Mouse (Mus musculus): ENCODE measurements at regions not wholly inside any gene's neighbourhood (a gene's known extent, or its start where the extent isn't known, plus 50 kb on each side); places are given as distances from the start of the nearest gene placed in this dataset.

GRCm38 (mm10) chr13:52233971-52234370, 297.1 kb downstream of the Diras2 start:
- TF ChIP-seq CTCF (IDR thresholded peaks at IDR 0.05 in 2 of 3, conservative IDR thresholded peaks at IDR 0.05 in 1 of 3; ENCODE audit: control insufficient read depth in 1 of 3, insufficient read depth in 1 of 3, low read depth in 2 of 3, low read length in 3 of 3, poor library complexity in 1 of 3, severe bottlenecking in 1 of 3): no peak
- TF ChIP-seq NELFE (IDR thresholded peaks at IDR 0.05; ENCODE audit: low read depth, low read length): no peak
- no peak for TF ChIP-seq MAFK (IDR thresholded peaks at IDR 0.05; ENCODE audit: borderline replicate concordance, low read depth, low read length)

Measured in MEL (cell line).